Mouse (Mus musculus): Measurements from ENCODE around the gene Cacnb2. TPM values are rescaled to one million over a fixed set of nuclear protein-coding genes. Genes with fewer than 3 reads are reported as not detected.

Gene Cacnb2
- polyA plus RNA-seq, 1 experiment from 2014 or later = 1.2 TPM

DNA sequence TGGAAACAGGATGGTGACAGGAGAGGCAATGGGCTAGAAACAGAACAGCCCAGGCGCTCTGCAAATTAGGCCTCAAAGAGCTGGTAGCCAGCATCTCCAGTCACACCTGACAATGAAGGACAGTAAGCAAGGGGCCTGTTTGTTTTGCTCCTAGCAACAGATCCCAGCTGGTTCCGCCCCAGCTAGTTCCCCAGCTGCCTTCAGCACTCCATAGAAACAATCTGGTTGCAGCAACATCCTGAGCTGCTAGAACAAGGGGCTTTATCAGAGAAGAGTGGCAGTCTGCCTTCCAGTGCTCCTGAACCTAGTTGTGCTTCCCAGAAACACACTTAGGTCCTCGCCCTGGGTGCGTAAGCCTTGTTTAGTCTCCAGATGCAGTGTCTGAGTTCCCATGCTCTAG lies 5.7 kb downstream of the Cacnb2 start:
- DNase-seq (ENCODE audit: low spot score) = peak; percentile 27
- no peak for ATAC-seq (ENCODE audit: insufficient read depth, low FRiP score, low TSS enrichment)
- Histone ChIP-seq H3K36me3 (ENCODE audit: control insufficient read depth, insufficient read depth, low read length) (no peaks in the 10 kb centered on the region), H3K27me3 (ENCODE audit: control insufficient read depth, insufficient read depth, low read length) (peaks cover 13% of the 10 kb centered on the region), H3K4me1 (ENCODE audit: control insufficient read depth, insufficient read depth, low read length) (0 out of 2 replicates have a peak, but pooled peaks cover 3% of the 10 kb centered on the region), H3K27ac (ENCODE audit: low read depth, low read length) (no peak overlapping the region), H3K9ac (ENCODE audit: low read length) (no peak overlapping the region), H3K4me3 (ENCODE audit: low read depth, low read length) (no peak overlapping the region), H3K9me3 (ENCODE audit: control insufficient read depth, low read length) (no peaks in the 10 kb centered on the region), H3K4me2 (ENCODE audit: low read depth) (no peak overlapping the region)
- WGBS = 51% methylated on average over 4 of the region's 4 CpGs

DNA sequence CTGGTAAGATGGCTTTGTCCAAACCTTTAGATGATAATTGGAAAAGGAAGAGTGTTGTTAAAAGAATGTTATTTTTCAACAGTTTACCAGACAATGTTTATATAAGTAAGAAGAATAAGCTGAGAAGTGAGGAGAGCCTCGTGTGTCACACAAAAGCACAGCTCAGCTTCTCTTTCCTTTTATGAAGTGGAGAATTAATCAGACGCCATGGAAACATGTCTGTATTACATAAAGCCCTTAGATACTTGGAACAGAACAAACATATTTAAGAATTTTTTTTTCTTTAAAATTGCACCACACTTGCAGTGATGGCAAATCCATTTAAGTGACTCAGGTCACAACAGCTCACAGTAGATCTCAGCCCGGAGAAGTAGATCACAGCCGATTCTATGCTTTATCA lies 9.8 kb downstream of the Cacnb2 start:
- no peak for ATAC-seq (ENCODE audit: insufficient read depth, low FRiP score, low TSS enrichment)
- H3K9ac ChIP-seq (ENCODE audit: low read length) = no peak overlapping the region
- 0 out of 2 replicates have a peak, but pooled peaks cover 3% of the 10 kb centered on the region for H3K4me1 ChIP-seq (ENCODE audit: control insufficient read depth, insufficient read depth, low read length)
- no peaks in the 10 kb centered on the region for H3K36me3 ChIP-seq (ENCODE audit: control insufficient read depth, insufficient read depth, low read length)
- H3K4me2 ChIP-seq (ENCODE audit: low read depth) = no peak overlapping the region
- no peak overlapping the region for H3K4me3 ChIP-seq (ENCODE audit: low read depth, low read length)
- WGBS = 77% methylated on average over 4 of the region's 4 CpGs
- no peak for DNase-seq (ENCODE audit: low spot score)
- H3K27ac ChIP-seq (ENCODE audit: low read depth, low read length) = no peak overlapping the region
- no peaks in the 10 kb centered on the region for H3K9me3 ChIP-seq (ENCODE audit: control insufficient read depth, low read length)
- H3K27me3 ChIP-seq (ENCODE audit: control insufficient read depth, insufficient read depth, low read length) = no peaks in the 10 kb centered on the region

DNA sequence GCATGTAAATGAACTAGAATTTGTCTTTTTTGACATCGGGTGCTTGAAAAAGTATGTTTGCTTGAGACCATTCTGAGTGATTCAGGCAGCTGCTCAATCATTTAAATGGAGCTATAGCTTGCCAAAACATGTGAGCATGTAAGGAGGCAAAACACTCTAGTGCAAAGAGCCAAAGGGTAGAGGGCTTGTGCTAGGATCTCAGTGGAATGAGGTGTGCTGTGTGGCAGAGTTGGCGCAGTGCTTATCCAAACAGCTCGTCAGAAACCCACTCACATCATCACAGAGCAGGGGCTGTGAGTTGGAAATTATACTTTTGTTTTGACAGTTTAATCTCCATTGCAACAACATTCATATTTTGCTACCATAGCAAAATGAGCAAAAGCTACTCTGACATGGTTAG lies 13.5 kb downstream of the Cacnb2 start:
- Histone ChIP-seq H3K9ac (ENCODE audit: low read length) (no peak overlapping the region), H3K27ac (ENCODE audit: low read depth, low read length) (no peak overlapping the region), H3K4me2 (ENCODE audit: low read depth) (no peak overlapping the region), H3K36me3 (ENCODE audit: control insufficient read depth, insufficient read depth, low read length) (no peaks in the 10 kb centered on the region), H3K9me3 (ENCODE audit: control insufficient read depth, low read length) (no peaks in the 10 kb centered on the region), H3K4me1 (ENCODE audit: control insufficient read depth, insufficient read depth, low read length) (no peaks in the 10 kb centered on the region), H3K27me3 (ENCODE audit: control insufficient read depth, insufficient read depth, low read length) (no peaks in the 10 kb centered on the region), H3K4me3 (ENCODE audit: low read depth, low read length) (no peak overlapping the region)
- WGBS = 96% methylated on average over 3 of the region's 3 CpGs
- no peak for DNase-seq (ENCODE audit: low spot score)
- ATAC-seq (ENCODE audit: insufficient read depth, low FRiP score, low TSS enrichment) = no peak

DNA sequence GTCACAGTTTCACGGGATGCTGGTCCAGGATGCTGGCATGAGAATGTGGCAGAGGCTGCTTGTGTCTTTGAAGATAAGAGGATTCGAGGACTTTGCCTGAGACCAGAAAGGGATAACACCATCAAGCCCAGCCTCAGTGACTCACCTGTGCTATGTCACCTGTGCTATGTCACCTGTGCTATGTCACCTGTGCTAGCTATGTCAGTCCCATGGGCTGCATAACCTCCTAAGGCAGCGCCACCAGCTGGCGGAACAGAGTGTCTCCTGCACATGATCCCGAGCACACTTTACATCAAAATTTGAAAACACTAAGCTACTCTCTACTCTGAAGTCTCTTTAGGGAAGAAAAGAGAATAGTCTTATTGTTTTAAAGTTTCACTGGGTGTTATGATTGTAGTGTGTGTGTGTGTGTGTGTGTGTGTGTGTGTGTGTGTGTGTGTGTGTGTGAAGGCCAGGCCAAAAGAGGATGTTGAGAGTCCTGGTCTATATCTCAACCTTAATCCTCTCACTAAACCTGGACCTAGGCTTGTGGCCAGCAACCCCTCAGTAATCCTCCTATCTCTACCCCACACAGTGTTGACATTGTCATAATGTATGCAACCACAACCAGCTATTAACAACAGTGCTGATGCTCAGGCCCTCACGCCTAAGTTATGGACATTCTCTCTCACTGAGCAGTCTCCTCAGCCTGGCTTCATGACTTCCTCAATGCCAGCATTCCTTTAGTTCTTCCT lies 17.4 kb downstream of the Cacnb2 start:
- ATAC-seq (ENCODE audit: insufficient read depth, low FRiP score, low TSS enrichment) = no peak
- Histone ChIP-seq H3K9me3 (ENCODE audit: control insufficient read depth, low read length) (no peaks in the 10 kb centered on the region), H3K9ac (ENCODE audit: low read length) (no peak overlapping the region), H3K4me1 (ENCODE audit: control insufficient read depth, insufficient read depth, low read length) (no peaks in the 10 kb centered on the region), H3K4me3 (ENCODE audit: low read depth, low read length) (no peak overlapping the region), H3K27ac (ENCODE audit: low read depth, low read length) (no peak overlapping the region), H3K36me3 (ENCODE audit: control insufficient read depth, insufficient read depth, low read length) (no peaks in the 10 kb centered on the region), H3K4me2 (ENCODE audit: low read depth) (no peak overlapping the region), H3K27me3 (ENCODE audit: control insufficient read depth, insufficient read depth, low read length) (no peaks in the 10 kb centered on the region)
- DNase-seq (ENCODE audit: low spot score) = no peak
- 86% methylated on average over 6 of the region's 6 CpGs for WGBS

DNA sequence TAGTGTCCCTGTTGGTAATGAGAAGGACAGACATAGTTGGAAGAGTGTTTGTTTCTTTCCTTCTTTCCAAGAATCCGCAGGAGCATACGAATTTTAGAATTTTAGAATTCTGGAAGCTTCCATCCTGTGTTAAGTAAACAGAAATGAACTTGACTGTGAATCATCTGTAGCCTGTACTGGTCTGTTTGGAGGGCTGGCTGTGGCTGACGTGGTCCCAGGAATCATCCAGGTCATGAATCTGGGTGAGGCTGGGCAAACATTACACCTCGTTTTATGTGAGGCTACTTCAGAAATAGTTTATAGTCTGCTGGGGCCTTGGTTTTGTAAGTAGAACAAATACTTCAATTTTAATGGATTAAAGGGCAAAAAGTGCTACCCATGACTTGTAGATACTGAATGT lies 18.0 kb downstream of the Cacnb2 start:
- no peaks in the 10 kb centered on the region for H3K4me1 ChIP-seq (ENCODE audit: control insufficient read depth, insufficient read depth, low read length)
- H3K36me3 ChIP-seq (ENCODE audit: control insufficient read depth, insufficient read depth, low read length) = no peaks in the 10 kb centered on the region
- no peak overlapping the region for H3K9ac ChIP-seq (ENCODE audit: low read length)
- H3K4me2 ChIP-seq (ENCODE audit: low read depth) = no peak overlapping the region
- no peaks in the 10 kb centered on the region for H3K9me3 ChIP-seq (ENCODE audit: control insufficient read depth, low read length)
- no peaks in the 10 kb centered on the region for H3K27me3 ChIP-seq (ENCODE audit: control insufficient read depth, insufficient read depth, low read length)
- ATAC-seq (ENCODE audit: insufficient read depth, low FRiP score, low TSS enrichment) (no peak), DNase-seq (ENCODE audit: low spot score) (no peak)
- no peak overlapping the region for H3K27ac ChIP-seq (ENCODE audit: low read depth, low read length)
- H3K4me3 ChIP-seq (ENCODE audit: low read depth, low read length) = no peak overlapping the region
- 79% methylated on average over 4 of the region's 4 CpGs for WGBS

DNA sequence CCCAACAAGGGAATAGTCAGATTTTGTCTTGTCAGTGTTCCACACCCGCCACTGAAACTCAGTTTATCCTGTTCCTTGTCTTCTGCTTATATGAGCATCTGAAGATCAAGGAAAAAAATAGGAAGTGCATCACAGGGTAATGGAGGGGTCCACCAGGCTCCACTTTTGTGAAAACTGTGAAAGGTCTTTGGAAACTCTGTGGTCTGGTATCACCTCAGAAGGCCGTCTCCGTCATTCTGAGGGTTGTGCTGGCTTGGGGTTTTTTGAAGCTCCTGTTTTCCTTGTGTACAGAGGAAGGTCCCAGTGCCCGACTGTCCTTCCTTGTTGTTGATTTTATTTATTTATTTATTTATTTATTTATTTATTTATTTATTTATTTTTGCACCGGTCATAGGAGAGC lies 20.9 kb downstream of the Cacnb2 start:
- DNase-seq (ENCODE audit: low spot score) (no peak), ATAC-seq (ENCODE audit: insufficient read depth, low FRiP score, low TSS enrichment) (no peak)
- Histone ChIP-seq H3K36me3 (ENCODE audit: control insufficient read depth, insufficient read depth, low read length) (no peaks in the 10 kb centered on the region), H3K4me3 (ENCODE audit: low read depth, low read length) (no peak overlapping the region), H3K27me3 (ENCODE audit: control insufficient read depth, insufficient read depth, low read length) (no peaks in the 10 kb centered on the region), H3K9me3 (ENCODE audit: control insufficient read depth, low read length) (no peaks in the 10 kb centered on the region), H3K27ac (ENCODE audit: low read depth, low read length) (no peak overlapping the region), H3K9ac (ENCODE audit: low read length) (no peak overlapping the region), H3K4me2 (ENCODE audit: low read depth) (no peak overlapping the region), H3K4me1 (ENCODE audit: control insufficient read depth, insufficient read depth, low read length) (no peaks in the 10 kb centered on the region)
- WGBS = 91% methylated on average over 5 of the region's 5 CpGs

DNA sequence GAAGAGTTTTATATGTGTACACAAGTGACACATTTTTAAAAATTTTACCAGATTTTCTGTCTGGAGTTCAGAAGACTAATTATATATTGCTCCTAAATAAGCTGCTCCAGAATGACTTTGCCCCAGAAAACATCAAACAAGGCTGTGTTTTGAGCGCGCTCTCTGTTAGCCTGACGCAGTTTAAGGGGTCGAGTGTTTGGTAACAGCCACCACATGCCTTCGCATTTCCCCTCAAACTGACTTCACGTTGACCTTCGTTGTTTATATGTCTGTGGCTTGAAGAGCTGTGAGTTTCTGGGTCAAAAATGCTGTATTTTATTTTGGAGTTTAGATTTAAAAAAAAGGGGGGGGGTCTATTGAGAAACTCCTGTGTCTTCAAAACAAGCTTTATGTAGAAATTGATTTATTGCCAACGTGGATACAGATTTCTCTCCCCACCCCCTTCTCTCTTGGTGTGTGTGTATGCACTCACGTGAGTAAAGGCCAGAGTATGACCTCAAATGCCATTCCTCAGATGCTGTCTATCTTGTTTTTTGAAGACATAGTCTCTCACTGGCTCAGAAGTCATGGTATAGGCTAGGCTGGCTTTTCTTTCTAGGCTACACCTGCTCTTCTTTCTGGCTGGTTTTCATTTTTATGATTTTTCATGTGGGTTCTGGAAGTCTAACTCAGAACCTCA lies 27.1 kb downstream of the Cacnb2 start:
- Histone ChIP-seq H3K27me3 (ENCODE audit: control insufficient read depth, insufficient read depth, low read length) (no peaks in the 10 kb centered on the region), H3K4me2 (ENCODE audit: low read depth) (no peak overlapping the region), H3K4me1 (ENCODE audit: control insufficient read depth, insufficient read depth, low read length) (no peaks in the 10 kb centered on the region), H3K9me3 (ENCODE audit: control insufficient read depth, low read length) (no peaks in the 10 kb centered on the region), H3K36me3 (ENCODE audit: control insufficient read depth, insufficient read depth, low read length) (no peaks in the 10 kb centered on the region), H3K9ac (ENCODE audit: low read length) (no peak overlapping the region), H3K27ac (ENCODE audit: low read depth, low read length) (no peak overlapping the region), H3K4me3 (ENCODE audit: low read depth, low read length) (no peak overlapping the region)
- ATAC-seq (ENCODE audit: insufficient read depth, low FRiP score, low TSS enrichment) = no peak
- 80% methylated on average over 9 of the region's 9 CpGs for WGBS
- no peak for DNase-seq (ENCODE audit: low spot score)

DNA sequence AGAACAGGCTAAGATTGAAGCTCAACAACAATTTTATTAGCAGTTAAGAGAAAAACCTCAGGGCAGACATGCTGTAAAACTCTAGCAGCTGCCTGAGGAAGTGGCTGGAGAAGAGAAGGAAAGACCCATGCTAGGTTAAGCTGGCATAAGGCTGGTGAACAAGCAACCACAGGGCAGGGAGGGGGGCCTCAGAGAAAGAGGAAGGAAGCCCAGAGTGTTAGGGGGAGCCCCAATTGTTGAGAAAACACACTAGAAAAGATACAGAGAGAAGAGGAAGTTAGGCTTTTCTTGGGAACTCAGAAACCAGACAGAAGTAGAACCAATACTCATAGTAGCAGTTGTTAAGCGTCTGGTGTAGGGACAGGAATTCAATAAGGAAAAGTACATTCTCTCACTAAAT lies 28.7 kb downstream of the Cacnb2 start:
- Histone ChIP-seq H3K4me2 (ENCODE audit: low read depth) (no peak overlapping the region), H3K9ac (ENCODE audit: low read length) (no peak overlapping the region), H3K27me3 (ENCODE audit: control insufficient read depth, insufficient read depth, low read length) (no peaks in the 10 kb centered on the region), H3K27ac (ENCODE audit: low read depth, low read length) (no peak overlapping the region), H3K4me3 (ENCODE audit: low read depth, low read length) (no peak overlapping the region), H3K4me1 (ENCODE audit: control insufficient read depth, insufficient read depth, low read length) (no peaks in the 10 kb centered on the region), H3K9me3 (ENCODE audit: control insufficient read depth, low read length) (no peaks in the 10 kb centered on the region), H3K36me3 (ENCODE audit: control insufficient read depth, insufficient read depth, low read length) (no peaks in the 10 kb centered on the region)
- ATAC-seq (ENCODE audit: insufficient read depth, low FRiP score, low TSS enrichment) = no peak
- no peak for DNase-seq (ENCODE audit: low spot score)
- WGBS = 83% methylated on average over 1 of the region's 1 CpGs

DNA sequence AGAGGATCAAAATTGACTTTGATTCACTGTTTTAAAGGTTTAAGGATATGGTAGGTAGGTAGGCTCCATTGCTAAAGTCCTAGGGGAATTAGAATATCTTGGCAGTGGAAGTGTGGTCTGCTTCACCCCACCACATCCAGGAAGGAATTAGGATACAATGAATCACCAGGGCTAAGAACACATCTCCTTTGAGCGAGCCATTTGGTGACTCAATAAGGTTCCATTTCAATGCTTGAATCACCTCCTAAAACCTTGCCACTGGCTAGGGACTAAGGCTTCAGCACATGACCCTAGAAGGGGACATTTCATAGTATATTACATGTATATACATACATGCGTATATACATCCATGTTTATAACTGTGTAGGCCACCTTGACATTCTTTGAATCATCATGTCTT lies 30.3 kb downstream of the Cacnb2 start:
- no peaks in the 10 kb centered on the region for H3K27me3 ChIP-seq (ENCODE audit: control insufficient read depth, insufficient read depth, low read length)
- no peak overlapping the region for H3K9ac ChIP-seq (ENCODE audit: low read length)
- DNase-seq (ENCODE audit: low spot score) (no peak), ATAC-seq (ENCODE audit: insufficient read depth, low FRiP score, low TSS enrichment) (no peak)
- no peak overlapping the region for H3K4me2 ChIP-seq (ENCODE audit: low read depth)
- H3K27ac ChIP-seq (ENCODE audit: low read depth, low read length) = no peak overlapping the region
- no peaks in the 10 kb centered on the region for H3K36me3 ChIP-seq (ENCODE audit: control insufficient read depth, insufficient read depth, low read length)
- WGBS = 84% methylated on average over 2 of the region's 2 CpGs
- H3K9me3 ChIP-seq (ENCODE audit: control insufficient read depth, low read length) = no peaks in the 10 kb centered on the region
- no peaks in the 10 kb centered on the region for H3K4me1 ChIP-seq (ENCODE audit: control insufficient read depth, insufficient read depth, low read length)
- no peak overlapping the region for H3K4me3 ChIP-seq (ENCODE audit: low read depth, low read length)
